Mouse (Mus musculus): ENCODE measurements around the gene Flt3.

DNA sequence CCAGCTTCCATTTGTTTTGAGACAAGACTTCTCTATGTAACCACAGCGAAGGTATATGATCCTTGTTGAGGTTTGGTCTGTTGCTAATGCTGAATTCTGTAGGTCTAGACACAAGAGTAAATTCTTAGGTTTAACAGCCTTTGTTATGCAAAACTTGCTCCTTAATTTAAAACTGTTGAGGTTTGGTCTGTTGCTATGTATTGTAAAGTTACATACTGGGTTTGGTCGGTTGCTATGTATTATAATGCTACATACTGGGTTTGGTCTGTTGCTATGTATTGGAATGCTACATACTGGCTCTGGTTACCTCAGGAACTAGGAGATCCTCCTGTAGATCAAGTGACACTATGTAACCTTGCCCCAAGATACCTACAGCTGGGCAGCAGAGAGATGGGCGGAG is 20.8 kb downstream of the Flt3 start:
- no peak for TF ChIP-seq PAX5 (IDR thresholded peaks at IDR 0.05; ENCODE audit: low read length)
- TF ChIP-seq CTCF (conservative IDR thresholded peaks at IDR 0.05 in 1 of 2, IDR thresholded peaks at IDR 0.05 in 1 of 2; ENCODE audit: low read depth in 2 of 2, low read length in 2 of 2), result no peak
- TF ChIP-seq MAZ (IDR thresholded peaks at IDR 0.05; ENCODE audit: low read depth, low read length), result no peak
